Mouse (Mus musculus) G1E (cell line): ENCODE data around the gene B4galt5.

Source experiments
- CTCF ChIP-seq: IDR thresholded peaks from 2 replicates; pipeline ENCODE4 v1.5.1; 2012; ENCODE audit warnings: low read depth, low read length, inconsistent platforms, mixed read lengths
- GATA1 ChIP-seq: IDR thresholded peaks from 2 replicates; pipeline ENCODE4 v1.6.1; 2012; ENCODE audit warnings: borderline replicate concordance, low read length, inconsistent platforms, mixed read lengths
- GATA2 ChIP-seq: IDR thresholded peaks from 2 replicates; pipeline ENCODE4 v1.6.1; 2012; ENCODE audit warnings: low read depth, low read length, inconsistent platforms, borderline replicate concordance
- POLR2AphosphoS5 ChIP-seq: IDR thresholded peaks from 2 replicates; pipeline ENCODE4 v1.6.1; 2012; ENCODE audit warnings: low read depth, low read length, inconsistent platforms; ENCODE audit not compliant: insufficient replicate concordance
- TAL1 ChIP-seq: conservative IDR thresholded peaks from 2 replicates; pipeline ENCODE4 v1.6.1; 2012; ENCODE audit warnings: low read depth, low read length, inconsistent platforms, mixed read lengths

- TF ChIP-seq CTCF (no peak), GATA1 (no peak), POLR2AphosphoS5 (no peak), TAL1 (no peak), GATA2 (no peak)
Observed at GRCm38 (mm10) chr2:167377697-167378096, 28.7 kb upstream of the B4galt5 start.
